Mouse (Mus musculus) forebrain, postnatal 0 days (tissue): ENCODE data around the gene Tpst2. TPM values are rescaled to one million over a fixed set of nuclear protein-coding genes. Genes with fewer than 3 reads are reported as not detected.

Experiments used
- ATAC-seq: fragments of 200-750 bp; cut with Nextera tagmentation; 2 replicates; pipeline ENCODE4 v1.8.0; 2017; ENCODE audit warnings: mild to moderate bottlenecking, moderate library complexity
- DNase-seq: peaks from one replicate; pipeline ENCODE4 v3.0.0-alpha.2; 2015
- H3K27ac ChIP-seq: fragments of 300-500 bp; sonication (generic); 2 replicates; pipeline ENCODE4 v1.5.1; 2014; ENCODE audit warnings: low read depth, mild to moderate bottlenecking, antibody characterized with exemption, low read length, moderate library complexity, mixed read lengths
- H3K27me3 ChIP-seq: fragments of 300-500 bp; sonication (generic); 2 replicates; pipeline ENCODE4 v1.6.1; 2014; ENCODE audit warnings: mild to moderate bottlenecking, low read length, mixed read lengths; ENCODE audit not compliant: insufficient read depth
- H3K36me3 ChIP-seq: fragments of 300-500 bp; sonication (generic); 2 replicates; pipeline ENCODE4 v1.6.1; 2014; ENCODE audit warnings: mild to moderate bottlenecking, moderate library complexity; ENCODE audit not compliant: insufficient read depth
- H3K4me1 ChIP-seq: fragments of 300-500 bp; sonication (generic); 2 replicates; pipeline ENCODE4 v1.6.1; 2014; ENCODE audit warnings: antibody characterized with exemption; ENCODE audit not compliant: insufficient read depth
- H3K4me2 ChIP-seq: fragments of 300-500 bp; sonication (generic); 2 replicates; pipeline ENCODE4 v1.6.1; 2014; ENCODE audit warnings: low read depth, mild to moderate bottlenecking, moderate library complexity
- H3K4me3 ChIP-seq: fragments of 300-500 bp; sonication (generic); 2 replicates; pipeline ENCODE4 v1.5.1; 2014; ENCODE audit warnings: low read depth, low read length, mixed read lengths
- H3K9ac ChIP-seq: fragments of 300-500 bp; sonication (generic); 2 replicates; pipeline ENCODE4 v1.6.1; 2014; ENCODE audit warnings: mild to moderate bottlenecking
- H3K9me3 ChIP-seq: fragments of 300-500 bp; sonication (generic); 2 replicates; pipeline ENCODE4 v1.6.1; 2016; ENCODE audit warnings: low read length
- CTCF ChIP-seq: sonication (generic); IDR thresholded peaks from 2 replicates; pipeline ENCODE4 v1.5.1; 2016; ENCODE audit warnings: antibody characterized with exemption, control low read depth, low read depth
- WGBS: fragments of 180-500 bp; shearing (Covaris S2); extraction: QIAGEN DNeasy Blood & Tissue Kit; methylation state at CpG from one replicate; pipeline ENCODE4 v1.1.7; 2014; 5-methylcytosine and 5-hydroxymethylcytosine counted together
- polyA plus RNA-seq: library from polyadenylated mRNA; unstranded; fragments of >200 nt; fragmentation: Nextera tagmentation; extraction: Ambion mirVana; gene quantifications from 2 replicates; pipeline ENCODE4 v1.2.1, GENCODE M21; 2015
- total RNA-seq: library from RNA; depleted of rRNA; stranded (reverse); fragments of >200 nt; gene quantifications from 2 replicates; pipeline ENCODE4 v1.2.3, GENCODE M21; 2014

Gene Tpst2
- total and polyA plus RNA-seq, 2 experiments from 2014 or later, result 37.9 to 45.0 TPM

- peak overlapping the region; percentile 23 for H3K4me2 ChIP-seq
- peak; percentile 70 for ATAC-seq
- H3K9ac ChIP-seq, result 0 out of 2 replicates have a peak overlapping the region, but pooled peaks have one; percentile 10
- H3K9me3 ChIP-seq, result no peaks in the 10 kb centered on the region
- TF ChIP-seq CTCF, result no peak
- H3K36me3 ChIP-seq, result no peaks in the 10 kb centered on the region
- WGBS, result 8% methylated on average over 16 of the region's 16 CpGs
- H3K4me3 ChIP-seq, result no peak overlapping the region
- no peaks in the 10 kb centered on the region for H3K27me3 ChIP-seq
- DNase-seq, result peak; percentile 50
- peak overlapping the region; percentile 41 for H3K27ac ChIP-seq
- peaks cover 5% of the 10 kb centered on the region; the same call in 1 of the 2 replicates for H3K4me1 ChIP-seq
Observed at GRCm38 (mm10) chr5:112237439-112237838, 39.1 kb upstream of the Tpst2 start.

DNA sequence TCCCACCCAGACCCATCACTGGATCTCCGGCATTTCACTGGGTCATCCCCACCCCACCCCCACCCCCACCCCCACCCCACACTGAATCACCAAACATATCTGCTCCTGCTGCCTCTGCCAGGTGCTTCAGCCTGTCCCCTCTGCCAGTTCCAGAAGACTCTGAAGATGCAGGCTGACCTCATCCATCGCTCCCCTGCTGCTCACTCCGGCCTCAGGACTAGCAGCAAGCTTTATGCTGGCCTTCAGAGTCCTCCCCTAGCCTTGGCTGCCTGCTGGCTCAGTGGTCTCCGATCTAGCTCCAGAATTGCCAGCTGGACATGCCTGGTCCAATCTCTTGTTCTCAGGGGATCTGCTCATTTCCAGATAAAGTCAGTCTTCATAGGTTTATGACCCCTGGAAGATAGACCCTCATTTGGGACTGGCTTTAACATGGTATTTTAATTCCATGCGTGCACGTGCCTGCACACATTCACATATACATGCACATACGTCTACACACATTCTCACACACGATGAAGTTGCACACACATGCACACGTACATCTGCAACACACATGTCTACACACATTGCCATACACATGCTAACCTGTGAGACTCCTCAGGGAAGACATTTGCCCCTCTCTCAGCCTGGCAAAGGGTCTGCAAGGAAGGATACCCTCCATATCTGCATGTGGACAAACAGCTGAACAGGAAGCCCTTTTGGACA, 38.5 kb upstream of the Tpst2 start:
- H3K4me1 ChIP-seq, result peaks cover 5% of the 10 kb centered on the region; the same call in 1 of the 2 replicates
- 41% methylated on average over 9 of the region's 9 CpGs for WGBS
- ATAC-seq, result no peak; the same call in 1 of the 2 replicates
- TF ChIP-seq CTCF, result no peak
- H3K9me3 ChIP-seq, result no peaks in the 10 kb centered on the region
- H3K4me2 ChIP-seq, result no peak overlapping the region
- H3K36me3 ChIP-seq, result no peaks in the 10 kb centered on the region
- DNase-seq, result no peak
- no peak overlapping the region for H3K27ac ChIP-seq
- H3K9ac ChIP-seq, result no peak overlapping the region
- no peaks in the 10 kb centered on the region for H3K27me3 ChIP-seq
- no peak overlapping the region for H3K4me3 ChIP-seq

DNA sequence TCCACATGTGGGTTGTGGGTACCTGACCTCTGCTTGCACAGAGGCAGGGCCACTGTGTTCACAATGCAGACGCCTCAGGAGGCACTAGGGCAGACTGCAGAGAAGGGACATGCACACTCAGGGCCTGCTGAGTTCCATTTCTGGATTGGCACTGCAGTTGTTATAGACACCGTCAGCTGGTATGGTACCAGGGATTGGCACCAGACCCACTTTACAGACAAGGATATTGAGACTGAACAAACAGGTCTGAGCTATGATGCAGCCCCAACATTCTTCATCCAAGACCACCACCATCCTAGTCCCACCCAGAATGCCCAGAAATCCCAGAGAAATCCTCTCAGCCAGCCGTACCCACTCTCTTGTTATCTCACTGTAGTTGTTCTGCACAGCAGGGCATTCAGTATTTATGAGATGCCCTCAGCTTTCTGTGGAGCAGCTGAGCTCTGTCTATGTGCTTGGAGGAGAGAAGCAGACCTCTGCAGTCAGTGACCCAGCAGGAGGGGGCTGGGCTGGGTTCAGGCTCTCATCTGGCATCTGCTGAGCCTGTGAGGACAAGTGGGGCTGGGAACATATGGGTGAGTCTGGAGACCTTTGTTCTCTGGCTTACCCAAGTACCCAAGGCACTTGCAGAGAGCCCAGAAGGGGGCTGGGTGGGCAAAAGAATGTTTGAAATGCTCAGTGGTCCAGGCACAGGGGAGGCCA, 37.6 kb upstream of the Tpst2 start:
- no peak overlapping the region for H3K27ac ChIP-seq
- TF ChIP-seq CTCF, result no peak
- peaks cover 5% of the 10 kb centered on the region; the same call in 1 of the 2 replicates for H3K4me1 ChIP-seq
- no peak overlapping the region for H3K4me3 ChIP-seq
- peak; percentile 14; the same call in 1 of the 2 replicates for ATAC-seq
- DNase-seq, result no peak
- H3K4me2 ChIP-seq, result no peak overlapping the region
- H3K9ac ChIP-seq, result no peak overlapping the region
- H3K9me3 ChIP-seq, result no peaks in the 10 kb centered on the region
- H3K27me3 ChIP-seq, result no peaks in the 10 kb centered on the region
- 42% methylated on average over 3 of the region's 3 CpGs for WGBS
- H3K36me3 ChIP-seq, result no peaks in the 10 kb centered on the region

GRCm38 (mm10) chr5:112240761-112241160, 35.7 kb upstream of the Tpst2 start:
- DNase-seq, result peak; percentile 90
- Histone ChIP-seq H3K9ac (no peak overlapping the region), H3K27me3 (no peaks in the 10 kb centered on the region), H3K4me2 (no peak overlapping the region), H3K36me3 (no peaks in the 10 kb centered on the region), H3K27ac (no peak overlapping the region), H3K9me3 (no peaks in the 10 kb centered on the region), H3K4me1 (peaks cover 5% of the 10 kb centered on the region; the same call in 1 of the 2 replicates), H3K4me3 (no peak overlapping the region)
- TF ChIP-seq CTCF, result peak; percentile 97
- 6% methylated on average over 10 of the region's 10 CpGs for WGBS
- peak; percentile 82 for ATAC-seq

- DNase-seq, result no peak
- Histone ChIP-seq H3K27ac (no peak overlapping the region), H3K9ac (no peak overlapping the region), H3K27me3 (no peaks in the 10 kb centered on the region), H3K4me1 (peaks cover 5% of the 10 kb centered on the region; the same call in 1 of the 2 replicates), H3K9me3 (no peaks in the 10 kb centered on the region), H3K4me3 (no peak overlapping the region), H3K4me2 (no peak overlapping the region), H3K36me3 (no peaks in the 10 kb centered on the region)
- WGBS, result 73% methylated on average over 2 of the region's 2 CpGs
- no peak for ATAC-seq
- no peak for TF ChIP-seq CTCF
Observed at GRCm38 (mm10) chr5:112241849-112242248, 34.6 kb upstream of the Tpst2 start.

- DNase-seq (no peak), ATAC-seq (no peak)
- H3K36me3 ChIP-seq, result no peaks in the 10 kb centered on the region
- H3K4me2 ChIP-seq, result no peak overlapping the region
- H3K27ac ChIP-seq, result no peak overlapping the region
- 55% methylated on average over 5 of the region's 5 CpGs for WGBS
- no peaks in the 10 kb centered on the region for H3K27me3 ChIP-seq
- no peak for TF ChIP-seq CTCF
- no peak overlapping the region for H3K9ac ChIP-seq
- H3K4me1 ChIP-seq, result peaks cover 3% of the 10 kb centered on the region; the same call in 1 of the 2 replicates
- H3K4me3 ChIP-seq, result no peak overlapping the region
- no peaks in the 10 kb centered on the region for H3K9me3 ChIP-seq
Observed at GRCm38 (mm10) chr5:112242361-112242778, 34.1 kb upstream of the Tpst2 start.

GRCm38 (mm10) chr5:112243041-112243440, 33.5 kb upstream of the Tpst2 start:
- 51% methylated on average over 5 of the region's 5 CpGs for WGBS
- no peaks in the 10 kb centered on the region for H3K4me1 ChIP-seq
- H3K4me3 ChIP-seq, result no peak overlapping the region
- no peak overlapping the region for H3K9ac ChIP-seq
- no peaks in the 10 kb centered on the region for H3K36me3 ChIP-seq
- no peak for TF ChIP-seq CTCF
- ATAC-seq (no peak), DNase-seq (no peak)
- no peak overlapping the region for H3K4me2 ChIP-seq
- H3K9me3 ChIP-seq, result no peaks in the 10 kb centered on the region
- H3K27me3 ChIP-seq, result no peaks in the 10 kb centered on the region
- H3K27ac ChIP-seq, result no peak overlapping the region
